Comparison of ENCODE assay signal across 24 mouse cellular contexts in the genomic region with DNA sequence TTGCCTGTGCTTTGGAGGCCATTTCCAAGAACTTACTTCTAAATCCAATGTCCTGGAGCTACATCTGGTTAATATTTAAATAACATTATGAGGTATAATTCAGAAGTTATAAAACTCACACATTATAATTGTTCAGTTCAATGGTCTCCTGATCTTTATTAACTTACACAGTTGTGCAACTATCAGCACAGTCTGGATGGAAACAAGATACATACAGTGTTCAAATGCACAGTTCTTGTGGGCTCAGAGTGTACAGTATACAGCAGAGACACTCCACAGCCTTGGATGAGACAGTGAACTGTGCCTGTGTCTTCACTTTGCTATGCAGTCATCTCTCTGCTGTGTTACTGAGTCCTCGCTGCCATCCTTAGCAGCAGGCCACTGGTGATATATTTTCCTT.
"Had no signal": no experiment of that assay in that cellular context is flagged by ENCODE, and none has a peak within 500 bp of the region (broad histone marks: within the 10 kb centered on the region; RNA-seq: fewer than 3 reads in every experiment).

No protein-coding gene starts in this region.

- H3K27me3 ChIP-seq: heart, embryonic 13.5 days; heart, embryonic 15.5 days; hindbrain, embryonic 13.5 days; hindbrain, embryonic 15.5 days; limb, embryonic 12.5 days had no signal

- H3K4me1 ChIP-seq: hindbrain, embryonic 13.5 days; hindbrain, embryonic 15.5 days; limb, embryonic 12.5 days had no signal

- H3K4me3 ChIP-seq: gastrocnemius, adult 2 months; heart, embryonic 13.5 days; heart, embryonic 15.5 days; hindbrain, embryonic 13.5 days; hindbrain, embryonic 15.5 days; layer of hippocampus, adult 2 months; left cerebral cortex, adult 2 months; limb, embryonic 10.5 days; limb, embryonic 12.5 days had no signal

- H3K27ac ChIP-seq: gastrocnemius, adult 2 months; heart, embryonic 13.5 days; heart, embryonic 15.5 days; hindbrain, embryonic 13.5 days; hindbrain, embryonic 15.5 days; hindbrain, postnatal 0 days; layer of hippocampus, adult 2 months; left cerebral cortex, adult 2 months; limb, embryonic 10.5 days; limb, embryonic 12.5 days; liver, embryonic 14.5 days had no signal

- DNase-seq: gastrocnemius, adult 2 months; gastrocnemius, postnatal 10 days; gastrocnemius, postnatal 25 days; heart, adult 18-20 months; heart, postnatal 14 days; heart, postnatal 36 days; kidney, adult 18-20 months; kidney, adult 8-10 months; kidney, postnatal 10 days; kidney, postnatal 25 days; kidney, postnatal 4 days; liver had no signal

- H3K36me3 ChIP-seq: heart, embryonic 13.5 days; heart, embryonic 15.5 days; hindbrain, embryonic 13.5 days; hindbrain, embryonic 15.5 days; limb, embryonic 10.5 days; limb, embryonic 12.5 days had no signal

- H3K9ac ChIP-seq: heart, embryonic 13.5 days; heart, embryonic 15.5 days; hindbrain, embryonic 13.5 days; hindbrain, embryonic 15.5 days; limb, embryonic 12.5 days; liver, embryonic 14.5 days had no signal

- H3K9me3 ChIP-seq: heart, embryonic 13.5 days; heart, embryonic 15.5 days; hindbrain, embryonic 13.5 days; hindbrain, embryonic 15.5 days; limb, embryonic 10.5 days; limb, embryonic 12.5 days had no signal

- H3K4me2 ChIP-seq: heart, embryonic 11.5 days; heart, embryonic 13.5 days; heart, embryonic 15.5 days; hindbrain, embryonic 13.5 days; hindbrain, embryonic 15.5 days; limb, embryonic 12.5 days; liver, embryonic 11.5 days had no signal
